Mouse (Mus musculus) liver, embryonic 14.5 days (tissue): ENCODE measurements around the gene Nup107.

Experiments
- CTCF ChIP-seq: IDR thresholded peaks from 2 replicates; pipeline ENCODE4 v1.5.1; 2016; ENCODE audit warnings: antibody characterized with exemption, low read depth, control low read depth
- EP300 ChIP-seq: IDR thresholded peaks from 2 replicates; pipeline ENCODE4 v1.6.1; 2016; ENCODE audit warnings: antibody characterized with exemption, low read depth

DNA sequence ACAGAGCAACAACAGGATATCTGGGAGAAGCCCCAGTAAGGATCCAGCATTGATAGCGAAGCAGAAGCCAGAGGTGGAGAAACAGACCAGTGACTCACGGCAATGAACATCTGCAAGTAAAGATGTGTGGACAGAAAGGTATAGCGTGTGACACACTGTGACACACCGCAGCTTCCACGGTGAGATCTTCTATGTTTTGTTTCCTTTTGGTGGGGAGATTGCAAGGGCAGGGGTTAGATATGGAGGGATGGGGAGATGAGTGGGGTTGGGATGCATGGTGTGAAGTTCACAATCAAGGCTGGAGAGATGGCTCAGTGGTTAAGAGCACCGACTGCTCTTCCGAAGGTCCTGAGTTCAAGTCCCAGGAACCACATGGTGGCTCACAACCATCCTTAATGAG is 62.4 kb downstream of the Nup107 start:
- TF ChIP-seq CTCF (no peak), EP300 (no peak)
